Mouse (Mus musculus) stomach, embryonic 16.5 days (tissue): ENCODE data around the gene Ift46. TPM values are rescaled to one million over a fixed set of nuclear protein-coding genes. Genes with fewer than 3 reads are reported as not detected.

Experiments
- ATAC-seq: fragments of 200-750 bp; cut with Nextera tagmentation; 2 replicates; pipeline ENCODE4 v1.8.0; 2017; ENCODE audit warnings: moderate number of reproducible peaks, moderate TSS enrichment; ENCODE audit not compliant: insufficient read depth, low FRiP score
- H3K27ac ChIP-seq: fragments of 300-500 bp; sonication (generic); 2 replicates; pipeline ENCODE4 v1.5.1; 2014; ENCODE audit warnings: low read length
- H3K27me3 ChIP-seq: fragments of 300-500 bp; sonication (generic); 2 replicates; pipeline ENCODE4 v1.6.1; 2014; ENCODE audit warnings: low read length, control low read depth, mixed read lengths; ENCODE audit not compliant: control insufficient read depth, insufficient read depth
- H3K36me3 ChIP-seq: fragments of 300-500 bp; sonication (generic); 2 replicates; pipeline ENCODE4 v1.6.1; 2014; ENCODE audit warnings: low read length; ENCODE audit not compliant: control insufficient read depth, insufficient read depth
- H3K4me1 ChIP-seq: fragments of 300-500 bp; sonication (generic); 2 replicates; pipeline ENCODE4 v1.6.1; 2014; ENCODE audit warnings: low read length, control low read depth, mixed read lengths; ENCODE audit not compliant: control insufficient read depth, insufficient read depth
- H3K4me2 ChIP-seq: fragments of 300-500 bp; sonication (generic); 2 replicates; pipeline ENCODE4 v1.6.1; 2014; ENCODE audit warnings: low read depth, low read length, mixed read lengths
- H3K4me3 ChIP-seq: fragments of 300-500 bp; sonication (generic); replicated peaks from 2 replicates; pipeline ENCODE4 v1.5.1; 2014; ENCODE audit warnings: mild to moderate bottlenecking, low read length
- H3K9ac ChIP-seq: fragments of 300-500 bp; sonication (generic); 2 replicates; pipeline ENCODE4 v1.6.1; 2014; ENCODE audit warnings: low read length
- H3K9me3 ChIP-seq: fragments of 300-500 bp; sonication (generic); replicated peaks from 2 replicates; pipeline ENCODE4 v1.6.1; 2016; ENCODE audit warnings: low read length, control low read depth; ENCODE audit not compliant: control insufficient read depth
- WGBS: fragments of 180-500 bp; shearing (Covaris S2); extraction: QIAGEN DNeasy Blood & Tissue Kit; methylation state at CpG from one replicate; pipeline ENCODE4 v1.1.7; 2014; 5-methylcytosine and 5-hydroxymethylcytosine counted together
- polyA plus RNA-seq: library from polyadenylated mRNA; unstranded; fragments of >200 nt; fragmentation: Nextera tagmentation; extraction: Ambion mirVana; gene quantifications from 2 replicates; pipeline ENCODE4 v1.2.1, GENCODE M21; 2015

Gene Ift46
- polyA plus RNA-seq, 1 experiment from 2014 or later = 76.3 TPM

DNA sequence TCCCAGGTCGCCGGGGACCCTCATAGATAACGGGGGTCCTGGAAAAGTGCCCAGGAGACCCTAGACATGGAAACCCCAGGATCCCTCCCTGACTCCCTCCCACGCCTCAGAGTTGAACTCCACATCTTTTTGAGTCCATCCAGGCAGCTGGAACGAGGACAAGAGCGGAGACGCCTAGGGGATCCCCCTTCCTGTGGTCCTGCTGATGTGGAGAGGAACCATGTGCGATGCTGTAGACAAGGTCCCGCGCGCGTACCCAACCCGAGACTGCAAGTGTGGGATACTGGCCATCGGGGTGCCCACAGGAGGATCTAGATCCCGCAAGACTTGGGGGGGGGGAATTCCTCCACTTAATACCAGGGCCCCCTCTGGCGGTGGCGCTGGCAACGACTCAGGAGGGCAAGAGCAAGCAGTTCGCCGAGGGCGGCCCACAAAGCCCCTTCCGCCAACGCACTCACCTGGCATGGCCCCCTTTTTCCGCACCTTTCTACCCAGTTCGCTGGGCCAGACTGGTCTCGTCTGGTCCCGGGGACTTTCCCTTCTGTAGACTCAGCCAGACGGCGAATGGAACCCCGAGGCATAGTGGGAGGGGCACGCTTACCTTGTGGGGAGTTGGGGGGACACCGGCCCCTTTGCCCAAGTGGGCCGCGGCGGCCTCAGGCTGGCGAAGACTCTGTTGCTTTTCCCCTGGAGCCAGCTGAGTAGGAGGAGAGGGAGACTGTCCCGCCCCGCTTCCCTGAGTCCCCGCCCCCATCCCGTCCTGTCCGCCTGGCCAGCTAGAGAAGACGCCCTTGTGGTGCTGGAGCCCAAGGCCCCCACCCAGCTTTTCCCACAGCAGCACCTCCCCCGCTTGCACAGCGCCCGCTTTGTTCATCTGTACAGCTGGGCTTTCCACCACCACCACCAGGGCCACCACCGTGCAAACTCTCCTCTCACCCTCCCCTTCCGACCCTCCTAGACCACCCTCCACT is 32.9 kb upstream of the Ift46 start, which contains the start of gene Phldb1:
TSS of gene Phldb1 (minus strand) at position 675 of the 971 bp plus-strand sequence.
- no peaks in the 10 kb centered on the region for H3K36me3 ChIP-seq
- peak within 1 kb of the TSS; percentile 74 for H3K9ac ChIP-seq
- H3K27ac ChIP-seq = peak within 1 kb of the TSS; percentile 61
- H3K9me3 ChIP-seq = no peaks in the 10 kb centered on the region
- peaks cover 27% of the 10 kb centered on the region for H3K4me1 ChIP-seq
- ATAC-seq = peak; percentile 83
- 1% methylated on average over 47 of the region's 47 CpGs for WGBS
- H3K4me2 ChIP-seq = peak within 1 kb of the TSS; percentile 95
- H3K4me3 ChIP-seq = peak within 1 kb of the TSS; percentile 67
- no peaks in the 10 kb centered on the region; the same call in 1 of the 2 replicates for H3K27me3 ChIP-seq

GRCm38 (mm10) chr9:44735886-44736285 is 31.8 kb upstream of the Ift46 start:
- Histone ChIP-seq H3K4me3 (no peak overlapping the region), H3K27ac (peak overlapping the region; percentile 14), H3K36me3 (no peaks in the 10 kb centered on the region), H3K9ac (no peak overlapping the region), H3K4me2 (no peak overlapping the region), H3K27me3 (no peaks in the 10 kb centered on the region; the same call in 1 of the 2 replicates), H3K4me1 (peaks cover 27% of the 10 kb centered on the region), H3K9me3 (no peaks in the 10 kb centered on the region)
- ATAC-seq = no peak
- WGBS = 75% methylated on average over 6 of the region's 6 CpGs

- H3K36me3 ChIP-seq = no peaks in the 10 kb centered on the region
- WGBS = 57% methylated on average over 2 of the region's 2 CpGs
These were observed 31.4 kb upstream of the Ift46 start for GRCm38 (mm10) chr9:44736301-44736700.

GRCm38 (mm10) chr9:44737240-44737949 is 30.3 kb upstream of the Ift46 start:
- peaks cover 23% of the 10 kb centered on the region for H3K4me1 ChIP-seq
- no peak overlapping the region for H3K4me2 ChIP-seq

More at GRCm38 (mm10) chr9:44736301-44736700, 31.4 kb upstream of the Ift46 start:
- no peak for ATAC-seq
- Histone ChIP-seq H3K4me2 (no peak overlapping the region), H3K4me1 (peaks cover 27% of the 10 kb centered on the region), H3K27me3 (no peaks in the 10 kb centered on the region; the same call in 1 of the 2 replicates), H3K9me3 (no peaks in the 10 kb centered on the region), H3K27ac (no peak overlapping the region), H3K4me3 (no peak overlapping the region), H3K9ac (no peak overlapping the region)

GRCm38 (mm10) chr9:44740663-44741192 is 27.0 kb upstream of the Ift46 start:
- no peaks in the 10 kb centered on the region for H3K9me3 ChIP-seq
- 80% methylated on average over 1 of the region's 1 CpGs for WGBS
- H3K9ac ChIP-seq = no peak overlapping the region
- no peak for ATAC-seq
- no peak overlapping the region for H3K4me3 ChIP-seq
- H3K27ac ChIP-seq = no peak overlapping the region
- H3K4me2 ChIP-seq = no peak overlapping the region
- no peaks in the 10 kb centered on the region for H3K27me3 ChIP-seq
- H3K36me3 ChIP-seq = peaks cover 14% of the 10 kb centered on the region
- peaks cover 5% of the 10 kb centered on the region for H3K4me1 ChIP-seq

More at GRCm38 (mm10) chr9:44737240-44737949, 30.3 kb upstream of the Ift46 start:
- Histone ChIP-seq H3K27me3 (no peaks in the 10 kb centered on the region; the same call in 1 of the 2 replicates), H3K27ac (peak overlapping the region; percentile 88), H3K9ac (no peak overlapping the region), H3K4me3 (no peak overlapping the region), H3K9me3 (no peaks in the 10 kb centered on the region), H3K36me3 (no peaks in the 10 kb centered on the region)
- ATAC-seq = peak; percentile 56; the same call in 1 of the 2 replicates
- 27% methylated on average over 8 of the region's 8 CpGs for WGBS

DNA sequence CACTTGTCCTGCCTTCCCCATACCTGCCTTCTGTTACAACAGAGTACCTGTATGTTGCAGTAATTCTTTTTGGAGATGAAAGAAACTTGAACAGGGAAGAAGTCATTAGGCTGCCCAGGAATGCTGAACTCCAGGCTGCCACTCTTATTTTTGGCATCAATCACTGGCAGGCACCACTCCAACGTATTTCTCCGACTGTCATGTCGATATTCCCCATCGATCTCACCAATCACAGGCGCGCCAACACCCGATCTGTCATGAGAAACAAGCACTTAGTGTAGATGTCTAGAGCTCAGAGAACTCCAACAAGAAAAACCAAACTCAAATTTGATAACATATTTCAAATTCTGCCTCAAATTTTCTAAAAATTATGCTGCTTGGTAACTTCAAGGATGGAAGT is 22.3 kb upstream of the Ift46 start:
- no peak for ATAC-seq
- H3K4me2 ChIP-seq = no peak overlapping the region
- peaks cover 32% of the 10 kb centered on the region for H3K36me3 ChIP-seq
- no peak overlapping the region for H3K4me3 ChIP-seq
- H3K27ac ChIP-seq = no peak overlapping the region
- WGBS = 91% methylated on average over 7 of the region's 7 CpGs
- no peaks in the 10 kb centered on the region for H3K4me1 ChIP-seq
- no peak overlapping the region for H3K9ac ChIP-seq
- H3K27me3 ChIP-seq = no peaks in the 10 kb centered on the region
- H3K9me3 ChIP-seq = no peaks in the 10 kb centered on the region

- WGBS = 79% methylated on average over 3 of the region's 3 CpGs
- H3K4me3 ChIP-seq = no peak overlapping the region
- H3K27ac ChIP-seq = no peak overlapping the region
- no peak overlapping the region for H3K4me2 ChIP-seq
- ATAC-seq = no peak
- no peaks in the 10 kb centered on the region for H3K9me3 ChIP-seq
- peaks cover 34% of the 10 kb centered on the region for H3K36me3 ChIP-seq
- H3K4me1 ChIP-seq = no peaks in the 10 kb centered on the region
- H3K27me3 ChIP-seq = no peaks in the 10 kb centered on the region
- no peak overlapping the region for H3K9ac ChIP-seq
These were observed 21.0 kb upstream of the Ift46 start for GRCm38 (mm10) chr9:44746666-44747065.

GRCm38 (mm10) chr9:44747341-44747740 is 20.4 kb upstream of the Ift46 start:
- Histone ChIP-seq H3K4me1 (no peaks in the 10 kb centered on the region), H3K27ac (no peak overlapping the region), H3K4me3 (no peak overlapping the region), H3K4me2 (no peak overlapping the region), H3K9me3 (no peaks in the 10 kb centered on the region), H3K36me3 (peaks cover 40% of the 10 kb centered on the region), H3K27me3 (no peaks in the 10 kb centered on the region), H3K9ac (no peak overlapping the region)
- no peak for ATAC-seq
- WGBS = 86% methylated on average over 3 of the region's 3 CpGs
